10 mouse cellular contexts compared by ENCODE assay signal in genomic region chr7:68833977-68834791, GRCm38 (mm10).
A peak's percentile ranks its signal among the peaks of the same experiment; 100 is the strongest.
DNase-seq lines count a peak whose midpoint lies in the region; ATAC-seq and TF ChIP-seq lines count a peak whose summit lies in the region.
"Had no signal": no experiment of that assay in that cellular context is flagged by ENCODE, and none has a peak within 500 bp of the region (broad histone marks: within the 10 kb centered on the region; RNA-seq: fewer than 3 reads in every experiment).

No protein-coding gene starts in this region.

- H3K27me3 ChIP-seq in cerebellum, adult 2 months (ENCODE audit: control insufficient read depth, insufficient read depth, low read length) = no peaks in the 10 kb centered on the region
- no peaks in the 10 kb centered on the region for H3K27me3 ChIP-seq in midbrain, embryonic 14.5 days (ENCODE audit: control insufficient read depth, insufficient read depth, low read length)
- H3K27me3 ChIP-seq: embryonic facial prominence, embryonic 15.5 days had no signal

- H3K4me2 ChIP-seq in midbrain, embryonic 14.5 days (ENCODE audit: low read length) = no peak overlapping the region
- H3K4me2 ChIP-seq: embryonic facial prominence, embryonic 15.5 days; limb, embryonic 12.5 days had no signal

- intact Hi-C loops in left cerebral cortex, adult 2 months (cut with DNase I) = loop anchor here (2.0 to 10.0 kb wide), 5 partner anchors 73 to 1531 kb away; partner anchors contain the start of genes Arrdc4 and Nr2f2
- intact Hi-C loops in gastrocnemius, postnatal 36 days (cut with DNase I) = no loop called here

- no peak overlapping the region for H3K9ac ChIP-seq in midbrain, embryonic 14.5 days (replicated peaks; ENCODE audit: low read length)
- H3K9ac ChIP-seq: embryonic facial prominence, embryonic 15.5 days; limb, embryonic 12.5 days had no signal

- peak; percentile 41; the same call in 1 of the 2 replicates for TF ChIP-seq CTCF in cerebellum, adult 2 months (IDR thresholded peaks at IDR 0.05; ENCODE audit: borderline replicate concordance, insufficient read depth, low read depth, low read length)
- peak; percentile 67 for TF ChIP-seq CTCF in left cerebral cortex, adult 2 months (IDR thresholded peaks at IDR 0.05)

- no peak overlapping the region for H3K4me3 ChIP-seq in cerebellum, adult 2 months (replicated peaks; ENCODE audit: insufficient read depth, low read depth, low read length)
- H3K4me3 ChIP-seq in left cerebral cortex, adult 2 months = no peak overlapping the region
- H3K4me3 ChIP-seq in midbrain, embryonic 14.5 days (replicated peaks; ENCODE audit: low read depth, low read length) = no peak overlapping the region
- H3K4me3 ChIP-seq: embryonic facial prominence, embryonic 15.5 days; limb, embryonic 12.5 days had no signal

- ATAC-seq in midbrain, embryonic 14.5 days (ENCODE audit: low FRiP score, low TSS enrichment) = peak; percentile 53; the same call in 1 of the 2 replicates
- no peak for ATAC-seq in activated CD4-positive, CD25-positive, alpha-beta regulatory T cell, adult 4 months

- TF ChIP-seq POLR2A in cerebellum, adult 2 months (IDR thresholded peaks at IDR 0.05; ENCODE audit: borderline replicate concordance, insufficient read depth, low read length) = no peak

- no peaks in the 10 kb centered on the region for H3K36me3 ChIP-seq in midbrain, embryonic 14.5 days (ENCODE audit: control insufficient read depth, insufficient read depth, low read length)
- H3K36me3 ChIP-seq: embryonic facial prominence, embryonic 15.5 days; limb, embryonic 12.5 days had no signal

- no peaks in the 10 kb centered on the region for H3K9me3 ChIP-seq in midbrain, embryonic 14.5 days (ENCODE audit: control insufficient read depth, low read length)
- H3K9me3 ChIP-seq: embryonic facial prominence, embryonic 15.5 days; limb, embryonic 12.5 days had no signal

- no peaks in the 10 kb centered on the region for H3K4me1 ChIP-seq in cerebellum, adult 2 months (ENCODE audit: control insufficient read depth, insufficient read depth, low read length)
- H3K4me1 ChIP-seq in midbrain, embryonic 14.5 days (ENCODE audit: control insufficient read depth, insufficient read depth, low read length) = no peaks in the 10 kb centered on the region
- H3K4me1 ChIP-seq: embryonic facial prominence, embryonic 15.5 days had no signal

- no peak overlapping the region for H3K27ac ChIP-seq in cerebellum, adult 2 months (ENCODE audit: insufficient read depth, low read length)
- 0 out of 2 replicates have a peak overlapping the region, but pooled peaks have one; percentile 24 for H3K27ac ChIP-seq in left cerebral cortex, adult 2 months
- no peak overlapping the region for H3K27ac ChIP-seq in midbrain, embryonic 14.5 days (replicated peaks; ENCODE audit: low read depth, low read length)
- H3K27ac ChIP-seq: embryonic facial prominence, embryonic 15.5 days; limb, embryonic 12.5 days had no signal

- peak in 1 of 2 experiments; percentile 29 for DNase-seq in cerebellum, adult 2 months
- no peak for DNase-seq in cerebellum, adult 11-12 months
- no peak for DNase-seq in left cerebral cortex, adult 2 months (ENCODE audit: extremely low spot score in 1 of 2, low spot score in 2 of 2)
- DNase-seq in left cerebral cortex, adult 11 months (ENCODE audit: low spot score) = no peak
- peak; percentile 8 for DNase-seq in induced T-regulatory cell, adult 2 months (ENCODE audit: low read depth)
- peak; percentile 77 for DNase-seq in midbrain, embryonic 14.5 days
- DNase-seq in gastrocnemius, postnatal 36 days = no peak

- WGBS in cerebellum, adult 2 months = 50% methylated on average over 10 of the region's 10 CpGs
- 39% methylated on average over 10 of the region's 10 CpGs for WGBS in midbrain, embryonic 14.5 days

Comparison
In these comparisons a context has a peak if more than half of its experiments do, and no peak if none do; other contexts are left out.
1. DNase-seq: peak in induced T-regulatory cell, adult 2 months (single experiment) and midbrain, embryonic 14.5 days (single experiment); none in cerebellum, adult 11-12 months (single experiment), left cerebral cortex, adult 2 months (0 of 2), left cerebral cortex, adult 11 months (single experiment) and gastrocnemius, postnatal 36 days (0 of 2).